Mouse (Mus musculus) brain, embryonic 14.5 days (tissue): ENCODE data around the gene Kcnn1. TPM values are rescaled to one million over a fixed set of nuclear protein-coding genes. Genes with fewer than 3 reads are reported as not detected.
"Not testable (repeated sequence)": the region's sequence is repeated elsewhere in the genome, so short reads cannot be mapped to it uniquely, and the experiment has no call there.

Experiments used
- DNase-seq: peaks from one replicate; pipeline ENCODE4 v3.0.0-alpha.2; 2011; ENCODE audit warnings: low read depth
- CTCF ChIP-seq: fragments of 200-500 bp; IDR thresholded peaks from 2 replicates; pipeline ENCODE4 v1.5.1; 2012; ENCODE audit warnings: inconsistent platforms, mild to moderate bottlenecking, moderate library complexity, borderline replicate concordance; ENCODE audit not compliant: insufficient read depth, insufficient read length; ENCODE audit errors: extremely low read depth
- POLR2A ChIP-seq: fragments of 200-500 bp; IDR thresholded peaks from 2 replicates; pipeline ENCODE4 v1.6.1; 2012; ENCODE audit warnings: mild to moderate bottlenecking, inconsistent platforms, borderline replicate concordance; ENCODE audit not compliant: poor library complexity, insufficient read depth, insufficient read length, severe bottlenecking; ENCODE audit errors: extremely low read depth
- polyA plus RNA-seq: library from polyadenylated mRNA; depleted of rRNA; stranded (reverse); fragments of >200 nt; gene quantifications from 2 replicates; pipeline ENCODE4 v1.2.3, GENCODE M21; 2012

The Kcnn1 gene
- polyA plus RNA-seq, 1 experiment = 38.4 TPM

DNA sequence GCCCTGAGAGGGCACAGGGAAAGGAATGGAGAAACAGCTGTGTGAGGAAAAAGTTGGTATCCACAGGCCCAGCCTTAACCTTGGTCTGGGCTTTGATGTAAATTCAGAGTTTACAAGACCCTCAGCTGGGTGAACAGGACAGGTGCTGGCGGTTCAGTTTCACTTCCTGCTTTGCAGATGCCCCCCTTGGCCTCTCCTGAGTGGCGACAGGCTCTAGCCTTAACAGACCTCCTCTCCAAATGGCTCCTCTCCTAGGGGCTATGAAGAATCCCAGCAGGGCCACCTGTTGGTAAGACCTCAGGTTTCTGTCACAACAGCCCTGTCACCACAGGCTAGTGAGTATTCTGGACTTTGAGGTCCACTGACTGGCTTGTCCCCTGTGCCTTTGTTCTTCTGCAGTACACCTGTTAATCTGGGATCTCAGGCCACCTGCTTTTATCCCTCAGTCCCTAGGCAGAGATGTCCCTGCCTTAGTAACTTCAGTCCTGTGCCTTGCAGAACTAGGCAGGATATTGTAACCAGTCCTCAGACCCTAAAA is 35.7 kb upstream of the Kcnn1 start:
- DNase-seq = no peak
- no peak for TF ChIP-seq CTCF
- TF ChIP-seq POLR2A = no peak

DNA sequence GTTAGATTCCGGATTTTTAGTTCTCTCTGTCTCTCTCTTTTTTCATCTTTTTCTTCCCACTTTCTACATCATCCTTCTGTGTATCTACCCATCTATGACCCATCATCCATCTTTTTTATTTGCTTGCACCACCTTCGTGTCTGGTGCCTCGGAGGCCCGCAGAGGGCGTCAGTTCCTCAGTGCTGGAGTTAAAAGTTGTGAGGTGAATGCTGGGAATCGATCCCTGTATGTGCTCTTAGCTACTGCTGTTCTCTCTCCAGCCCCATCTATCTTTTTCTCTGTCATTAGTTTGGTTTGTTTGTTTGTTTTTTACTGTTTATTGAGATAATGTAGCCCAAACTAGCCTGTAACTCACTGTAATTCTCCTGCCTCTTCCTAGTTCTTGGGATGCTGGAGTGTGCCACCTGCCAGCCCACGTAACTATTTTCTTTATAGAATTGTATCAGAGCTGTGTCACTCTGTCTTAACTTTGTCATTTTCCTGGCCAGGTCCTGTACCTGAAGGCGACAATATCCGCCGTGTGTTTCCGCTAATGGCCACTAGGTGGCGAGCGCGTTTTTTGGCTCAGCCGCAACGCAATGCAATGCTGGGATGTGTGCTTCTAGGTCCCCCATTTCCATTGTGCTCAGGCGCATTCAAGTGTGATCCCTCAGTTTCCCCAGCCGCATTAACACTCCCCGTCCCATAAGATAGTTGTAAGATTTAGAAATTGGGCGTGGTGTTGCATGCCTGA is 34.8 kb upstream of the Kcnn1 start:
- DNase-seq = peak; percentile 90
- TF ChIP-seq POLR2A (no peak), CTCF (peak; percentile 98)

DNA sequence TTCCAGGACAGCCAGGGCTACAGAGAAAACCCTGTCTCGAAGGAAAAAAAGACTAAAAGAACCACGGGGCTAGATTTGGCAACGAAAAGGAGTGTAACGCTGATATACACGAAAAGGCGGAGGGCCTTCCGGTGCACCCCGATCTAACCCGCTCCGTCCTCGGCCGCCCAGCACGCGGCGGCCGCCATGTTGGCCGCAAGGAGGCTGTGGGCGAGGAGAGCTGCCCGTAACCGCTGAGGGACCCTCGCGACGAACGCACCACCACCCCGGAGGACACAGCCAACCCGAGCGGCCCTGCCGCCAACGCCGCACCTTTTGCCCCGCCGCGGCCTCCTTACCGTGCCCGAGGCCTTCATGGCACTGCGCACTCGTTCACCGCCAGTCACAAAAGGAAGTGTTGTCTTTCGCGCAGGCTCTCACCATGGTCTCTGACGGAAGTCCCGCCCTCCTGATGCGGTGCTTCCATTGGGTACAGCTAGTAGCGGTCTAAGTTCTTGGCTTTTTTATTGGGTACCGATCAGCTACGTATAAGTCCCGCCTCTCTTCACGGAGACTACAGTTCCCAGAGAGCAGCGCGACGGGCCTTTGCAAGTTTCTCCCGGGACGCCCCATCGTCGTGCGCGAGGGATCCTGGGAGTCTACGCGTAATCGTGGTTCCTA is 34.1 kb upstream of the Kcnn1 start, which contains the start of gene Rpl18a:
Gene Rpl18a, minus strand, starts transcription at position 392 of the 660 bp plus-strand sequence.
- TF ChIP-seq POLR2A (peak; percentile 78), CTCF (no peak)
- DNase-seq = peak; percentile 100

DNA sequence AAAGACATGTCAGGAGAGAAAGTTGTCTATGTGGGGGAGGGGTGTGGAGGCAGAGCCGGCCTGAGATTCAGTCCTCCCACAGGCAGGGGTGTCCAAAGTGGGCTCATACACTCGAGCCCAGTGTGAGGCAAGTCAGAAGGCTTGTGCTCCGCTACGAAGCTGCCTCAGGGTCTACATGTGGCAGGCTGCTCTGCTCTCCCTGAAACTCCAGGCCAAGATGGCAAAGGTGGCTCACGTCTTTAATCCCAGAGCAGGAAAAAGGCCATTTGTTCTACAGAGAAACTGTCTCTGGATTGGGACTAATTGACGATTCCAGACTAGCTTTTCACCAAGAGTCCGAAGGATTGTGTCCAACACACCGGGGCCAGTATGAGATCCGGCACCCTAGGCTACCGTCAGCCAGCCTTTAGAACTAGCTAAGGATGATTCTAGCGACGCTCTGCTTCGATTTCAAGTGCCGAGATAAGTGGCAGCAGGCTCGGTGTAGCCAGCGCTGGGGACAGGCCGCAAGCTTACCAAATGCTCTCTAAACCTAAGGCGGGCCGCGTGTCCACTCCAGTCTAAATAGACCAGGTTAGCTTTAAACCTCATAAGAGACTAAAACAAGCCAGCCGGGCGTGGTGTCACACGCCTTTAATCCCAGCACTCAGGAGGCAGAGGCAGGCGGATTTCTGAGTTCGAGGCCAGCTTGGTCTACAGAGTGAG is 33.4 kb upstream of the Kcnn1 start:
- DNase-seq = no peak
- TF ChIP-seq POLR2A = no peak

- not testable (repeated sequence) for DNase-seq
Measured at GRCm38 (mm10) chr8:70895571-70896259, 32.7 kb upstream of the Kcnn1 start.

DNA sequence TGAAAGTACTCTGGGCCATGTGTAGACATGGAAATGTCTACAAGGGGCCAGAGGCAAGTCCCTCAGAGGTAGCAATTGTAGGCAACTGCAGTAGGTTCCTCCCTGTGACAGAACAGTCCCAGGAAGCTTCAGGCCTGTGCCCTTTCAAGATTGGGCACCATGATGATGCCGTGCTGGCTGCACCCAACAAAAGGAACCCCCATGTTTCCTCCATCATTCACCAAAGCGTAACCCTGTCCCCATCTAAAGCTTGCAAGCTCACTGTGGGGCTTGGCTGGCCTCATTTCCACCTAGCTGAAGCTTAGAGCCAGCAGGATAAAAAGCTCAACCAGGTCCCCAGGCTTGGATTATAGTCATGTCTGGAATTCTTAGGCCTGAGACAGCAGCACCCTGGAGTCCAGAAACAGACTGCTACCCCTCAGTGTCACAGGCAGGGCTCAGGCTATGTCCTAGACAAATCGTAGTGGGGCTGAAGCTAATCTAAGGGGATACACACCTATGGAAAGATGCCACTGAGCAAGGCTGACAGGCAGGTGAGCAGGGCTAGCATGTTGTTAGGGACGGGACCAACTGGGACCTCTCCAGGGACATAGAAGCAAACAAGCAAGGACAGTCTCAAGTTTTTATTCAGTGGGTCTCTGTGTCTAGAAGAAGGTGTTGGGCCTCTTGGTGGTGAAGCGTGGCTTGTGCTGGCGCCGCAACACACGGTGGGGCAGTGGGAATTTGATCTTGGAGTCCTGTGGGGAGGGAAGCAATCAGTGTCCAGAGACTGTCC is 31.9 kb upstream of the Kcnn1 start:
- no peak for DNase-seq
- TF ChIP-seq CTCF = no peak
- no peak for TF ChIP-seq POLR2A

DNA sequence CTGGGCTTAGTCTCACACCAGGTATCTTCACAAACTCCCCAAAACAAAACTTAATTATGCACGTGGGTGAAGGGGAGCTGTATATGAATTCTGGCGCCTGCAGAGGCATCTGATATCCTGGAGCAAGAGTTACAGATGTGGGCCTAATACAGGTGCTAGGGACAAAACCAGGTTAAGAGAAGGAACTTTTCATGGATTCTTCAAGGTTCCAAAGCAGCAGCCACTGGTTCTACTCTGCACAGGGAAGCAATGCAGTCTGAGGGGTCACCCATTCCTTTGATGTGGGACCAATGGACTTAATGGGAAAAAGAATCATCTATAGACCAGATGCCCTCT is 31.3 kb upstream of the Kcnn1 start:
- TF ChIP-seq POLR2A (no peak), CTCF (no peak)
- no peak for DNase-seq

GRCm38 (mm10) chr8:70893656-70894384 is 30.8 kb upstream of the Kcnn1 start:
- TF ChIP-seq CTCF (peak; percentile 80), POLR2A (no peak)

GRCm38 (mm10) chr8:70892896-70893655 is 30.0 kb upstream of the Kcnn1 start:
- TF ChIP-seq CTCF (no peak), POLR2A (no peak)
- DNase-seq = no peak

More at GRCm38 (mm10) chr8:70893656-70894384, 30.8 kb upstream of the Kcnn1 start:
- peak; percentile 88 for DNase-seq

DNA sequence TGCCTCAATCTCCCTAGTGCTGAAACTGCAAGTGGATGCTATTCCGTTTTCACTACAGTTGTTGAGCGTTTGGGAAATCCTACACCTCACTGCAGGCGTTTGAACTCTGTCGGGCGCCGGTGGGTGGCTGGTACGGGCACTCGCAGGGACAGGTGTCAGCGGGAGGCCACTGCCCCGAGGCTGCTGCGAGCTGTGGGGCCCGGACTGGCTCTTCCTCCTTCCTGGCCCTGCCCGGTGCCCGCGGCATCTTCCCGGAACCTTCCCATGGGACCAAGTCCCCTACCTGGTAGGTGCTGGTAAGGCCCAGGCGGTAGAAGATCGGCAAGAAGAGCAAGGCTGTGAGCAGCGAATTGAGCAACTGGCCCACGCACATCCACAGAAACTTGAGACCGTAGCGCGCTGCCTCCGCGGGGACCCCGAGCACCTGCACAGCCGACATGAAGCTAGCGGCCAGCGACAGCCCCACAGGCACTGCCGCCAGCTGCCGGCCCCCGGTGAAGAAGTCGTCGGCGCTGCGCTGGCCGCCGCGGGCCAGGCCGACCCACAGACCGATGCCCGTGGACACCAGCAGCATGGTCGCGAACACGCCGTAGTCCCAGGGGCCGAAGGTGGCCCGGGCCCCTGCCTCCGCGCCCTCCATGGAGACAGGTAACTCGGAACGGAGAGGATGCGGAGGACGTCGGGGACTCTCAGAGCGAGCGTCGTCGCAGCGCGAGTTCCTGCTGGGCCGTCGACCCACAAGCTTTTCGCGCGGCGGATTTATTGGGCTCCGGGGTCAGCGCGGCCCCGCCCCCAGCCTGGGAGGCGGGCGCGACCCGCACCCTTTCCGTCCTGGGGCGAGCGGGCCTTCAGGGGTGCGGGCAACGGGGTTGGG is 29.2 kb upstream of the Kcnn1 start, which contains the start of gene Slc5a5:
Gene Slc5a5, minus strand, starts transcription at position 736 of the 874 bp plus-strand sequence.
- TF ChIP-seq POLR2A (no peak), CTCF (no peak)
- no peak for DNase-seq
